Comparison of ENCODE assay signal across 17 mouse cellular contexts in genomic region chr8:49348602-49349001, GRCm38 (mm10).
"Had no signal": no experiment of that assay in that cellular context is flagged by ENCODE, and none has a peak within 500 bp of the region (broad histone marks: within the 10 kb centered on the region; RNA-seq: fewer than 3 reads in every experiment).

No protein-coding gene starts in this region.

- H3K27me3 ChIP-seq: limb, embryonic 12.5 days; liver, embryonic 13.5 days; lung, embryonic 15.5 days; megakaryocyte, embryonic 14.5 days had no signal

- DNase-seq: kidney, postnatal 10 days; kidney, postnatal 4 days; liver; liver, embryonic 13.5 days; liver, postnatal 0 days; lung, postnatal 14 days; right cerebral cortex, postnatal 4 days; spleen, adult 18-20 months; thymus, adult 18-20 months; thymus, postnatal 14 days had no signal

- H3K4me1 ChIP-seq: limb, embryonic 12.5 days; liver, embryonic 13.5 days; lung, embryonic 15.5 days; megakaryocyte, embryonic 14.5 days had no signal

- H3K36me3 ChIP-seq: limb, embryonic 12.5 days; liver, embryonic 13.5 days; lung, embryonic 15.5 days had no signal

- ATAC-seq: liver, postnatal 0 days; midbrain, embryonic 16.5 days had no signal

- H3K4me3 ChIP-seq: layer of hippocampus, adult 2 months; limb, embryonic 12.5 days; liver, embryonic 13.5 days; lung, embryonic 15.5 days; megakaryocyte, embryonic 14.5 days had no signal

- H3K4me2 ChIP-seq: limb, embryonic 12.5 days; liver, embryonic 13.5 days; lung, embryonic 15.5 days; midbrain, embryonic 11.5 days had no signal

- H3K9ac ChIP-seq: limb, embryonic 12.5 days; liver, embryonic 13.5 days; liver, postnatal 0 days; lung, embryonic 15.5 days had no signal

- H3K9me3 ChIP-seq: limb, embryonic 12.5 days; liver, embryonic 13.5 days; lung, embryonic 15.5 days; megakaryocyte, embryonic 14.5 days had no signal

- H3K27ac ChIP-seq: layer of hippocampus, adult 2 months; limb, embryonic 12.5 days; liver, embryonic 13.5 days; lung, embryonic 15.5 days; macrophage had no signal
